Mouse (Mus musculus) limb, embryonic 13.5 days (tissue): ENCODE data around the gene Ppp1r12a. TPM values are rescaled to one million over a fixed set of nuclear protein-coding genes. Genes with fewer than 3 reads are reported as not detected.

Experiments used
- ATAC-seq: fragments of 200-750 bp; cut with Nextera tagmentation; 2 replicates; pipeline ENCODE4 v1.8.0; 2017; ENCODE audit warnings: low read depth, moderate number of reproducible peaks, moderate TSS enrichment; ENCODE audit not compliant: low FRiP score
- H3K27ac ChIP-seq: fragments of 300-500 bp; sonication (generic); 2 replicates; pipeline ENCODE4 v1.5.1; 2015; ENCODE audit warnings: inconsistent platforms, mild to moderate bottlenecking, moderate library complexity
- H3K27me3 ChIP-seq: fragments of 300-500 bp; sonication (generic); 2 replicates; pipeline ENCODE4 v1.6.1; 2015; ENCODE audit warnings: mild to moderate bottlenecking, inconsistent platforms
- H3K36me3 ChIP-seq: fragments of 300-500 bp; sonication (generic); 2 replicates; pipeline ENCODE4 v1.6.1; 2015; ENCODE audit warnings: inconsistent platforms, mild to moderate bottlenecking, moderate library complexity
- H3K4me1 ChIP-seq: fragments of 300-500 bp; sonication (generic); 2 replicates; pipeline ENCODE4 v1.6.1; 2015; ENCODE audit warnings: inconsistent platforms
- H3K4me2 ChIP-seq: fragments of 300-500 bp; sonication (generic); replicated peaks from 2 replicates; pipeline ENCODE4 v1.6.1; 2015; ENCODE audit warnings: inconsistent platforms, mild to moderate bottlenecking, moderate library complexity
- H3K4me3 ChIP-seq: fragments of 300-500 bp; sonication (generic); 2 replicates; pipeline ENCODE4 v1.5.1; 2015; ENCODE audit warnings: moderate library complexity, mild to moderate bottlenecking, inconsistent platforms
- H3K9ac ChIP-seq: fragments of 300-500 bp; sonication (generic); 2 replicates; pipeline ENCODE4 v1.6.1; 2015; ENCODE audit warnings: mild to moderate bottlenecking, inconsistent platforms
- H3K9me3 ChIP-seq: fragments of 300-500 bp; sonication (generic); 2 replicates; pipeline ENCODE4 v1.6.1; 2016; ENCODE audit warnings: inconsistent platforms
- WGBS: fragments of 180-500 bp; shearing (Covaris S2); methylation state at CpG from one replicate; pipeline ENCODE4 v1.1.7; 2015; 5-methylcytosine and 5-hydroxymethylcytosine counted together
- polyA plus RNA-seq: library from polyadenylated mRNA; unstranded; fragments of >200 nt; fragmentation: Nextera tagmentation; extraction: Ambion mirVana; gene quantifications from 2 replicates; pipeline ENCODE4 v1.2.1, GENCODE M21; 2015

Gene Ppp1r12a
- polyA plus RNA-seq, 1 experiment from 2014 or later, result 86.8 TPM

DNA sequence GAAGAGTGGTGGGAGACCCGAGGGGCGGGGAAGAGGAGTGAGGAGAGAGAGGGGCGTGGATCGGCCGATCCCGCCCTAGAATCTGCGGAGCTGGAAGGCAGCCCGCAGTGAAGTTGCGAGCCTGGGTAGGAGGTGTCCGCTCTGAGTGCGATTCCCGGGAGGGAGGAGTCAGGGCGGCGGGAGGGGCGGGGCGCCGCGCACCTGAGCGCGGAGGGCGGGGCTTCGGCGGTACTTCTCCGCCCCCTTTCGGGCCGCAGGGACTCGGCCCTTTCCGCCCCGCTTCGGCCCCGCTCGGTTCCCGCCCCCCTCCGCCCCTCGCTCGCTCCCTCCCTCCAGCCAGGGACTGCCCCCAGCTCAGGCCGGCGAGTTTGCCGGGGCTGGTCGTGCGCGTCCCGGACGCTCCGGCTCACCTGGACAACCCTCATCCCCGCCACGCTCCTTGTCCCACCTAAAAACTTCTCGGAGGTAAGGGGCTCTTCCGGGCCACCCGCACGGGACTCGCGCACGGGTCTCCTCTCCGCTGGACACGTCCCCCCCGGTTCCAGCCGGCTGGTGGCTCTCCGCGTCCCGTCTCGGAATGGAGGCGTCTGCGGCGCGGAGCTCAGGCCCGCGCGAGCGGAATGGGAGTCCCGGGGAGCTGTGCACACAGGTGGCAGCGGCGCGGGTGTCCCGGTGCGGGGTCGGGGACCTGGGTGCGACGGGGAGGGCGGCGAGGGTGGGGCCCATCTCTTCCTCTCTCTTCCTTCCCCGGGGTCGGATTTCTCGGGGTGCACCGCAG lies 170.0 kb downstream of the Ppp1r12a start, which contains the start of gene Pawr:
Pawr (plus strand) TSS at position 338 of the 778 bp plus-strand sequence.
- Histone ChIP-seq H3K9me3 (no peaks in the 10 kb centered on the region), H3K4me3 (peak within 1 kb of the TSS; percentile 77), H3K36me3 (no peaks in the 10 kb centered on the region), H3K4me1 (peaks cover 7% of the 10 kb centered on the region; the same call in 1 of the 2 replicates), H3K4me2 (peak within 1 kb of the TSS; percentile 94), H3K27me3 (peaks cover 24% of the 10 kb centered on the region), H3K9ac (peak within 1 kb of the TSS; percentile 78), H3K27ac (no peak within 1 kb of the TSS)
- ATAC-seq, result peak; percentile 91
- under 1% methylated on average over 70 of the region's 85 CpGs for WGBS

DNA sequence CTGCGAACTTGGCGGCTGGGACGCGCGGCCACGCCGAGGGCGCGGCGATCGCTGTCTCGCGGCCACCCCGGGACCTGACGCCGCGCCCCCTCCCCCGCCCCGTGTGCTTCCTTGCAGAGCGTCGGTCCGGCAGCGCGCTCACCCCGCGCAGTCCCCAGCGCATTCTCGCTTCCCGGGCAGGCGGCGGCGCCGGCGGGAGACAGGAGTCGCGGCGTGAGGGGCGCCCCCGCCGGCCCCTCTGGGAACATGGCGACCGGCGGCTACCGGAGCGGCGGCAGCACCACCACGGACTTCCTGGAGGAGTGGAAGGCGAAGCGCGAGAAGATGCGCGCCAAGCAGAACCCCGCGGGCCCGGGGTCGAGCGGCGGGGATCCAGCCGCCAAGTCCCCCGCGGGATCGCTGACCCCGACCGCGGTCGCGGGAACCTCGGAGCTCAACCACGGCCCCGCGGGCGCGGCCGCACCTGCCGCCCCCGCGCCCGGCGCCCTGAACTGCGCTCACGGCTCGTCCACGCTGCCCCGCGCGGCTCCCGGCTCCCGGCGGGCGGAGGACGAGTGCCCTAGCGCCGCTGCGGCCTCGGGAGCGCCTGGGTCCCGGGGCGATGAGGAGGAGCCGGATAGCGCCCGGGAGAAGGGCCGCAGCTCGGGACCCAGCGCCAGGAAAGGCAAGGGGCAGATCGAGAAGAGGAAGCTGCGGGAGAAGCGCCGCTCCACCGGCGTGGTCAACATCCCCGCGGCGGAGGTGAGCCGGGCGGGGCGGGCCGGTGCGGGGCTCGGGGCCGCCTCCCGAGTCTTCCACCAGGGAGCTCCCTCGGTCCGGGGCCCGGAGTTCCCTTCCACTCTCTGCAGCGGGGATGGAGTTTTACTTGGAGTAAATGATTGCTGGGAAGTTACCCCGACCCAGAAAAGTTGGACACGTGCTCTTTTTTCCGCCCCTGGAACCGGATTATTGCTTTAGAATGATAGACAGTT lies 170.9 kb downstream of the Ppp1r12a start:
- H3K4me1 ChIP-seq, result peaks cover 7% of the 10 kb centered on the region; the same call in 1 of the 2 replicates
- no peak overlapping the region for H3K27ac ChIP-seq
- peak; percentile 41 for ATAC-seq
- peak overlapping the region; percentile 94 for H3K4me2 ChIP-seq
- H3K4me3 ChIP-seq, result peak overlapping the region; percentile 77
- H3K9ac ChIP-seq, result peak overlapping the region; percentile 78
- under 1% methylated on average over 119 of the region's 129 CpGs for WGBS
- H3K27me3 ChIP-seq, result peaks cover 24% of the 10 kb centered on the region
- no peaks in the 10 kb centered on the region for H3K36me3 ChIP-seq
- H3K9me3 ChIP-seq, result no peaks in the 10 kb centered on the region

DNA sequence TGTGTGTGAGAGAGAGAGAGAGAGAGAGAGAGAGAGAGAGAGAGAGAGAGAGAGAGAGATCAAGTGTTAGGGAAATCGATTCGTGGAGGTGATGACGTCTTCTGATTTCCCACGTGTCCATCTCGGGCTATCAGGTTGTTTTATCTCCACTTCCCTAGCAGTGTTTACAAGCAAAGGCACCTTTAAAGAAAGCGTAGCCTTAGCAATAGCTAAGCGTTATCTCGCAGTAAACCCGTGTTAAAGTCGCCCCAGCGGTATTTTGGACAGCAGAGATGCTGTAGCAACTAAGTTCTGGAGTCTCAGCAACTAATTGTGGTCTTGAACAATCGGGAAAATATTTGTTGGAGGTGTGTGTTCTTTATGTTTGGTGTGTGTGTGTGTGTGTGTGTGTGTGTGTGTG lies 171.6 kb downstream of the Ppp1r12a start:
- 4% methylated on average over 12 of the region's 12 CpGs for WGBS
- Histone ChIP-seq H3K4me1 (peaks cover 7% of the 10 kb centered on the region; the same call in 1 of the 2 replicates), H3K27me3 (peaks cover 24% of the 10 kb centered on the region), H3K36me3 (no peaks in the 10 kb centered on the region), H3K9me3 (no peaks in the 10 kb centered on the region), H3K27ac (no peak overlapping the region), H3K9ac (no peak overlapping the region; the same call in 1 of the 2 replicates), H3K4me2 (peak overlapping the region; percentile 94), H3K4me3 (peak overlapping the region; percentile 77)
- ATAC-seq, result no peak

Other genes starting within 250 kb of the Ppp1r12a start
- 2.2 and 2.8 TPM in 2 replicates for gene Pawr, start 169.9 kb downstream of the Ppp1r12a start, polyA plus RNA-seq